Mouse (Mus musculus): ENCODE measurements around the gene Cacna1s. TPM values are rescaled to one million over a fixed set of nuclear protein-coding genes. Genes with fewer than 3 reads are reported as not detected.
A peak's percentile ranks its signal among the peaks of the same experiment; 100 is the strongest.

Gene Cacna1s
- polyA plus RNA-seq (2015; fragmentation: Nextera tagmentation; extraction: Ambion mirVana), result 0.09 and 0.10 TPM in 2 replicates

DNA sequence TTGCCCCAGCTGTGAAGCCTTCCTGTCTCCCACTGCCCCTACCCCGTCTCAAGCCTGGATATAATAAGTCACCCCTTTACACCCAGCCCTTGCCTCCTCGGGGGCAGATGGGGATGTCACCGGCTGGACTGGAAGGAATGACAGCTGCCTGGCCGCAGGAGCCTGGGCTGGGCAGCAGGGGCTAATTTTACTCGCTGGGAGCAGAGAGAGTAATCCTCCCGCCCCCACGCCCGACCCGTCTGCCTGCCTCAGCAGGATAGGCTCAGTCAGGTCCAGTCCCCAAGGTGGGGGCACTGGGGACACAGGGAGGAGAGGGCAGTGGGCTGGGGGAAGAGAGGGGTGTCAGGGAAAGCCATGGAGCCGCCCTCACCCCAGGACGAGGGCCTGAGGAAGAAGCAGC is at the start of gene Cacna1s:
Gene Cacna1s (plus strand): TSS at position 204 of the 400 bp plus-strand sequence.
- no peak for DNase-seq
- no peak within 1 kb of the TSS for H3K27ac ChIP-seq
- no peaks in the 10 kb centered on the region for H3K36me3 ChIP-seq
- no peak within 1 kb of the TSS for H3K4me2 ChIP-seq
- no peaks in the 10 kb centered on the region for H3K9me3 ChIP-seq (replicated peaks)
- H3K27me3 ChIP-seq, result peaks cover 83% of the 10 kb centered on the region
- H3K4me3 ChIP-seq (replicated peaks), result no peak within 1 kb of the TSS
- no peak within 1 kb of the TSS for H3K9ac ChIP-seq
- 35% methylated on average over 11 of the region's 11 CpGs for WGBS (ENCODE audit: insufficient replicate concordance)
- H3K4me1 ChIP-seq (replicated peaks), result peaks cover 12% of the 10 kb centered on the region
- ATAC-seq (ENCODE audit: low read depth), result no peak

- ATAC-seq (ENCODE audit: low read depth) (no peak), DNase-seq (no peak)
- WGBS (ENCODE audit: insufficient replicate concordance), result 68% methylated on average over 3 of the region's 3 CpGs
- Histone ChIP-seq H3K9me3 (replicated peaks) (no peaks in the 10 kb centered on the region; the same call in 1 of the 2 replicates), H3K27ac (no peak within 1 kb of the TSS), H3K4me2 (peak within 1 kb of the TSS; percentile 95), H3K36me3 (no peaks in the 10 kb centered on the region), H3K9ac (peak within 1 kb of the TSS; percentile 78; the same call in 1 of the 2 replicates), H3K4me3 (replicated peaks) (peak within 1 kb of the TSS; percentile 65), H3K4me1 (replicated peaks) (peaks cover 37% of the 10 kb centered on the region), H3K27me3 (peaks cover 33% of the 10 kb centered on the region)
Measured at GRCm38 (mm10) chr1:136006292-136006748, 46.2 kb upstream of the Cacna1s start, which contains the start of gene Igfn1. Gene Igfn1 (minus strand): TSS chr1:136006342.

GRCm38 (mm10) chr1:136007211-136008158 is 45.1 kb upstream of the Cacna1s start, which contains the start of gene Tmem9:
Gene Tmem9 (plus strand): TSS chr1:136008150.
- 4% methylated on average over 37 of the region's 37 CpGs for WGBS (ENCODE audit: insufficient replicate concordance)
- Histone ChIP-seq H3K36me3 (no peaks in the 10 kb centered on the region), H3K27me3 (peaks cover 25% of the 10 kb centered on the region), H3K4me1 (replicated peaks) (peaks cover 48% of the 10 kb centered on the region), H3K9ac (peak within 1 kb of the TSS; percentile 78), H3K4me2 (peak within 1 kb of the TSS; percentile 95), H3K27ac (peak within 1 kb of the TSS; percentile 71), H3K9me3 (replicated peaks) (no peaks in the 10 kb centered on the region; the same call in 1 of the 2 replicates), H3K4me3 (replicated peaks) (peak within 1 kb of the TSS; percentile 65)
- peak; percentile 96 for ATAC-seq (ENCODE audit: low read depth)
- peak; percentile 89 for DNase-seq

- Histone ChIP-seq H3K4me1 (replicated peaks) (peaks cover 53% of the 10 kb centered on the region), H3K4me3 (replicated peaks) (peak overlapping the region; percentile 65), H3K9ac (peak overlapping the region; percentile 37; the same call in 1 of the 2 replicates), H3K4me2 (peak overlapping the region; percentile 95), H3K27me3 (peaks cover 25% of the 10 kb centered on the region), H3K27ac (peak overlapping the region; percentile 71), H3K9me3 (replicated peaks) (no peaks in the 10 kb centered on the region; the same call in 1 of the 2 replicates), H3K36me3 (no peaks in the 10 kb centered on the region)
- peak; percentile 57 for ATAC-seq (ENCODE audit: low read depth)
- DNase-seq, result no peak
- WGBS (ENCODE audit: insufficient replicate concordance), result 16% methylated on average over 8 of the region's 8 CpGs
Measured at GRCm38 (mm10) chr1:136008159-136008533, 44.4 kb upstream of the Cacna1s start.

- H3K4me3 ChIP-seq (replicated peaks), result no peak overlapping the region
- H3K27ac ChIP-seq, result peak overlapping the region; percentile 87
- peaks cover 18% of the 10 kb centered on the region for H3K27me3 ChIP-seq
- H3K9me3 ChIP-seq (replicated peaks), result no peaks in the 10 kb centered on the region; the same call in 1 of the 2 replicates
- peaks cover 71% of the 10 kb centered on the region for H3K4me1 ChIP-seq (replicated peaks)
- no peak overlapping the region for H3K9ac ChIP-seq
- no peaks in the 10 kb centered on the region for H3K36me3 ChIP-seq
- DNase-seq, result no peak
- WGBS (ENCODE audit: insufficient replicate concordance), result 91% methylated on average over 4 of the region's 4 CpGs
- H3K4me2 ChIP-seq, result no peak overlapping the region
- no peak for ATAC-seq (ENCODE audit: low read depth)
Measured at GRCm38 (mm10) chr1:136010247-136010646, 42.3 kb upstream of the Cacna1s start.

GRCm38 (mm10) chr1:136013513-136013912 is 39.0 kb upstream of the Cacna1s start:
- Histone ChIP-seq H3K36me3 (no peaks in the 10 kb centered on the region), H3K27me3 (no peaks in the 10 kb centered on the region), H3K9me3 (replicated peaks) (no peaks in the 10 kb centered on the region; the same call in 1 of the 2 replicates), H3K4me2 (peak overlapping the region; percentile 56; the same call in 1 of the 2 replicates), H3K4me1 (replicated peaks) (peaks cover 80% of the 10 kb centered on the region), H3K9ac (peak overlapping the region; percentile 60), H3K4me3 (replicated peaks) (no peak overlapping the region), H3K27ac (peak overlapping the region; percentile 97)
- DNase-seq (no peak), ATAC-seq (ENCODE audit: low read depth) (no peak)
- WGBS (ENCODE audit: insufficient replicate concordance), result 49% methylated on average over 4 of the region's 4 CpGs

DNA sequence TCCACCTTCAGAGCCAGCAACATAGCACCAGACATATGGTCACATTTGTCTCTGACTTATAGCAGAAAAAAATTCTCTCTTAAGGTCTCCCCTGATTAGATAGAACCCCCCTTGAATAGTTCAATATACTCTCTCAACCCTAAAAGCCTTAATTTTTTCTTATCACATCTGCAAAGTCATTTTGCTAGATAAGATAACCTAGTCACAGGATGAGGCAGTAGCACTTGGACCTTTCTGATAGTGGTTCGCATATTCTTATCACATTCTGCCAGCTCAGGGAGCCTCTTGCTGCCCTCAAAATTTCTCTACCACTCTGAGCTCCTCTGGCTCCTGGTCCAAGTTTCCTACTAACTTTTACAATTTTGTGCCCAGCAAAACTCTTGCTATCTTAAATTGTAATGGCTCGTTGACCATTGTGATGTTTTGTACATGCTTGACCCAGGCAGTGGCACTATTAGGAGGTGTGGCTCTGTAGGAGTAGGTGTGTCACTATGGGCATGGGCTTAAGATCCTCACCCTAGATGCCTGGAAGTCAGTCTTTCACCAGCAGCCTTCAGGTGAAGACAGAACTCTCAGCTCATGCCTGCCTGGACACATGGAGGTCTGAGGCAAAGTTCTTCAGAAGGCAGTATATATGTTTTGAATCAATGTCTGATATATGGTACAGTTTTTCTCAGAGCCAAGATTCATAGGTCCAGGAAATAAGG is 37.6 kb upstream of the Cacna1s start:
- H3K27ac ChIP-seq, result peak overlapping the region; percentile 97
- peak overlapping the region; percentile 9 for H3K4me3 ChIP-seq (replicated peaks)
- DNase-seq (no peak), ATAC-seq (ENCODE audit: low read depth) (peak; percentile 82)
- peak overlapping the region; percentile 66 for H3K9ac ChIP-seq
- peaks cover 85% of the 10 kb centered on the region for H3K4me1 ChIP-seq (replicated peaks)
- peaks cover 7% of the 10 kb centered on the region for H3K36me3 ChIP-seq
- WGBS (ENCODE audit: insufficient replicate concordance), result 14% methylated on average over 2 of the region's 2 CpGs
- H3K4me2 ChIP-seq, result peak overlapping the region; percentile 56
- H3K27me3 ChIP-seq, result no peaks in the 10 kb centered on the region
- no peaks in the 10 kb centered on the region; the same call in 1 of the 2 replicates for H3K9me3 ChIP-seq (replicated peaks)

DNA sequence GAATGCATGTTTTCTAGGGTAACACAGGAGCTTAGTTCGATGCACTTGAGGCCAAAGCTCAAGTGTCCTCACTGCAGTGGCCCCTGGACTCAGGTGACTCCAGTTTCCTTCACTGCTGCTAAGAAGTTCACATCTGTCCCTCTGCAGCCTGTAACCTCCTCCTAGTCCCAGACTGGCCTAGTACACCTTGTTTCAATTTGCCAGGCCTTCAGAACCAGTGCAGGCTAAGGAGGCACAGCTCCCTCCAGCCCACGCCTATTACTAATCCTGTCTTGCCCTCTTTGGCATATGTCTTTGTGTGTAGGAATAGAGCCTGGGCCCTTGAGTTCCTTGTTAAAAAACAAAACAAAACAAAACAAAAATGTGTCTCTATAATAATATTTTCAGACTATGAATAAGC is 35.2 kb upstream of the Cacna1s start:
- H3K27me3 ChIP-seq, result no peaks in the 10 kb centered on the region
- no peak for DNase-seq
- peak overlapping the region; percentile 50 for H3K9ac ChIP-seq
- no peaks in the 10 kb centered on the region for H3K9me3 ChIP-seq (replicated peaks)
- H3K36me3 ChIP-seq, result peaks cover 28% of the 10 kb centered on the region
- peak overlapping the region; percentile 83 for H3K4me3 ChIP-seq (replicated peaks)
- WGBS (ENCODE audit: insufficient replicate concordance), result 76% methylated on average over 2 of the region's 2 CpGs
- no peak for ATAC-seq (ENCODE audit: low read depth)
- H3K27ac ChIP-seq, result peak overlapping the region; percentile 86
- H3K4me2 ChIP-seq, result peak overlapping the region; percentile 89
- peaks cover 71% of the 10 kb centered on the region for H3K4me1 ChIP-seq (replicated peaks)

- WGBS (ENCODE audit: insufficient replicate concordance), result under 1% methylated on average over 22 of the region's 22 CpGs
Measured at GRCm38 (mm10) chr1:136017907-136018313, 34.6 kb upstream of the Cacna1s start.

DNA sequence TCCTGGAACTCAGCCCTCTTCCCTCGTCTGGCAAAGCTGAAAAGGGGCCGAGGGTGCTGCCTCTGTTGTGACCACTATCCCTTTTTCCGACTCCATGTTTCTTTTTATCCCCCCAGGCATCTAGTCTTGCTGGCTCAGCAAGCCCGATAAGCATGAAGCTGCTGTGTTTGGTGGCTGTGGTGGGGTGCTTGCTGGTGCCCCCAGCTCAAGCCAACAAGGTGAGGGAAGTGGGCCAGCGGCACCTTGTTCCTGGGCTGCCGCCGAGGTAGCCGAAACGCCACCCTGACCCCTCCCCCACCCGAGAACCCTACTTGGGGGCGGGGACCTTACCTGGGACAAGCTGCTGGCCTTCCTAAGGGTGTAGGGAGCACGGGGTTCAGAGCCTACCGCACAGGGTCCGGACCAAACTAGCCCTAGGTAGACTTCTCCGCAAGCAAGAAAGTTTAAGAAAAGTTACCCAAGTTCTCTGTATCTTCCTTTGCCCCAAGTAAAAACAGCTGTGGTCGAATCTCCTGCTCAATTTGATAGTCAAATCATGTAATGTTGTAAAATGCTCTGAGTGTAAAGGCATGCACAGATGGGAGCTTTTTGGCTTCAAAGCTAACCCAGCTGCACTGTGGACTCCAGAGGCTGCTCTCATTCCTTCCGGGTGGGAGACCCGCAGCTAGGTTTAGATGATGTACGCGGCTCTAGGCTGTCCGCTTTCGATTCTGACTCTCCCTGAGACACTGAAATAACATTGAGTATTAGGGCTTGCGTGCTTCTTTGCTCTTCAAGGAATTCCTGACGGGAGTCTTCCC is 34.0 kb upstream of the Cacna1s start:
- peak overlapping the region; percentile 89 for H3K4me2 ChIP-seq
- DNase-seq, result peak; percentile 41
- peaks cover 61% of the 10 kb centered on the region for H3K4me1 ChIP-seq (replicated peaks)
- no peaks in the 10 kb centered on the region for H3K27me3 ChIP-seq
- peak overlapping the region; percentile 92 for H3K27ac ChIP-seq
- ATAC-seq (ENCODE audit: low read depth), result peak; percentile 34
- WGBS (ENCODE audit: insufficient replicate concordance), result 16% methylated on average over 24 of the region's 24 CpGs
- H3K9me3 ChIP-seq (replicated peaks), result no peaks in the 10 kb centered on the region
- peaks cover 41% of the 10 kb centered on the region for H3K36me3 ChIP-seq
- H3K4me3 ChIP-seq (replicated peaks), result peak overlapping the region; percentile 83
- peak overlapping the region; percentile 93 for H3K9ac ChIP-seq

More at GRCm38 (mm10) chr1:136017907-136018313, 34.6 kb upstream of the Cacna1s start:
- Histone ChIP-seq H3K4me2 (peak overlapping the region; percentile 89), H3K9me3 (replicated peaks) (no peaks in the 10 kb centered on the region), H3K4me3 (replicated peaks) (peak overlapping the region; percentile 83), H3K27ac (peak overlapping the region; percentile 92), H3K27me3 (no peaks in the 10 kb centered on the region), H3K9ac (peak overlapping the region; percentile 93), H3K36me3 (peaks cover 34% of the 10 kb centered on the region), H3K4me1 (replicated peaks) (peaks cover 67% of the 10 kb centered on the region)
- ATAC-seq (ENCODE audit: low read depth), result peak; percentile 82
- DNase-seq, result peak; percentile 87
